Mouse (Mus musculus) cerebellum, adult 9-11 months (tissue): ENCODE results near the gene B3gnt9.

ENCODE experiments used
- DNase-seq: peaks from one replicate; pipeline ENCODE4 v3.0.0; 2022

B3gnt9 gene

DNA sequence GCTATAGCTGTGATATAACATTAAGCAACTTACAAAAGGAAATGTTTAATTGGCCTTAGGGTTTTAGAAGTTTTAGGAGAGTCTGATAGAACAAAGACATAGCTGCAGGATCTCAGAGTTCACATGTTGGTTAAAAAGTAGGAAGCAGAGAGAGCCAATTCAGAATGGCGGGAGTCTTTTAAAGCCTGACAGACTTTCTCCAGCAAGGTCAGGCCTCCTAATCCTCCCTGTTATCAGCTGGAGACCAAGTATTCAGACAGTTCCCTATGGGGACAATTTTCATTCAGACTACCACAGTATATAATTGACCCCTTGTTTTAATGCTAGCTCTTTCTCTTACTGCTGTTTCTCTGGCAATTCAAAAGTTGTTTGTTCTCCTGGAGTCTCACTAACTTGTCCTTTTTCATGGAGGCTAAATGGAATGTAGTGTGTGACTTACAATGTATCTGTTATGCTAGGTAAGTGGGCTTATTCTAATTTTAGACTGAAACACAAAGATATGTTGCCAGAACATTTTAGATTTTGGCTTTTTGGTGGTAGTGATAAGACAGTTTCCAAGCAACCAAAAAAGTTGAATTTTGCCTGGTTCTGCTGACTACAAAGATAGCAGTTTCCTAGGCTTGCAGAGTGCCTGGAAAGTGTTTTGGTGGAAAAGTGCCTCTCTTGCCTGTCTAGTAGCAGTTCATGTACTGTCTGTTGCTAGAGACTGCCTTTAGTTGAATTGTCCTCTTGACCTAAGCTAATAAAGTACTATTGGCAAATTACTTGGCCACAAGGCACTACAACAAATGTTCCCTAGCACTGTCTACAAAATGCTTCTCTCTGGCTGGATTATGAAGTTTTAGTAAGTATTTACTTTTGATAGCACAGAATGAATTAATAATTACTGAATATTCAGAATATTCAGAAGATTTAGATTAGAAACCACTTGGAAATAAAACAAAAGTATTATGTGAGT lies 45.5 kb downstream of the B3gnt9 start:
- no peak for DNase-seq

DNA sequence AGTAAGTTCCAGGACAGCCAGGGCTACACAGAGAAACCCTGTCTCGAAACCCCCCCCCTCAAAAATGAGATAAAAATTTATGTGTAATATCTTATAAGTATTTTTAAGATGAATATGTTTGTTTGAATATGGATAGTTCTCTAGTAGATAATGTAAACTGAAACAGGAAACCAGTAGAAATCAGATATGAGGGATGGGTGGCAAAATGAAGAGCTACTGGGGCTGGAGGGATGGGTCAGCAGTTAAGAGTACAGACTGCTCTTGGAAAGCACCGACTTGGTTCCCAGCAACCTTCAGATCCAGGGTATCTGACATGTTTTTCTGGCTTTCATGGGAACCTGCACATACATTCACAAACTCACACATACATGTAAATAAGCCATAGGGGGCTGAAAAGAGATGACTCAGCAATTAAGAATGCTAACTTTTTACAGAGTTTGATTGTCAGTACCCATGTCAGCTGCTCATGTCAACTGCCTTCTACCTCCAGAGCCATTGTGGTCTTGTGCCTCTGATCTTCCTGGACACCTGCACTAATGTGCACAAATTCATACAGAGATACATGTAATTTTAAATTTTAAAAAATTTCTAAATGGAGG lies 47.2 kb downstream of the B3gnt9 start:
- DNase-seq: no peak

DNA sequence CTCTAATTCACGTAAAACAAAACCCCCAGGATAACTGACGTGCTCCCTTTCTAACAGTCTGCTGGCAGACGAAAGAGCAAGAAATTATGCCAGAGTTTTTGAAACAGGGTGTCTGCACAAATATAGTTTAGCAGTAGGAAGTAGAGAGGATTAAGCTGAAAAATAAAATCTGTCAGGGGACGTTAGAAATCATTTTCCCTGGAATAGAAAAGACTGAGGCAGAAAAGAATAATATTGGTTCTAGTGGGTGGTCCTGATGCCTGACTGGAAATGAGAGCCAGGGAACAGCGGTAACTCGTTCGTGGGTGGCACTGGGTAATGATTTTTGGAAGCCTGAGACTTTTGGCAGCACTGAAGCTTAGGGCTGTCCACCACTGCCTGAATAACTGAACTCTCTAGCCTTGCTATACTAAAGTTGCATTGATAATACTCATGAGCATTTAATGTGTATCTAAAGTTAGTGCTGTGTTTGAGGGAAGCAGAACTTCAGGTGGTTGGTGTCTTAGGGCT lies 48.1 kb downstream of the B3gnt9 start:
- DNase-seq: peak; percentile 12

DNA sequence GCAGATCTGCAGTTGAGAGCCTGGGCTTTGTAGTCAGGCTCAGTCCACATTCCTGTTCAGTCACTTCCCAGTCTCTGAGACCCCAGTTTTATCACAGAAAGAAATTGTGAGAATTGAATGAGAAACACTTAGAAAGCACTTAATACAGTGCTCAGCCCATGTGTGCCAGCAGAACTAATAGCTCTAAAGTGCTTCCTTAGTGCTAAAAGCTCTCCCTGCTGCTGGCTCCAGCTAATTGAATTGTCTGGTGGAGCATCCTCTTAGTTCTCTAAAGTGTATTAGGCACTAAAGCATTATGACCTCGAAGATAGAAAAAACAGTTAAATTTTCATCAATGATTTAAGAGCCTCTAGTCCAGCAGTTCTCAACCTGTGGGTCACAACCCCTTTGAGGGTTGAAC lies 49.2 kb downstream of the B3gnt9 start:
- no peak for DNase-seq
